Mouse (Mus musculus): ENCODE data around the gene Exph5.

DNA sequence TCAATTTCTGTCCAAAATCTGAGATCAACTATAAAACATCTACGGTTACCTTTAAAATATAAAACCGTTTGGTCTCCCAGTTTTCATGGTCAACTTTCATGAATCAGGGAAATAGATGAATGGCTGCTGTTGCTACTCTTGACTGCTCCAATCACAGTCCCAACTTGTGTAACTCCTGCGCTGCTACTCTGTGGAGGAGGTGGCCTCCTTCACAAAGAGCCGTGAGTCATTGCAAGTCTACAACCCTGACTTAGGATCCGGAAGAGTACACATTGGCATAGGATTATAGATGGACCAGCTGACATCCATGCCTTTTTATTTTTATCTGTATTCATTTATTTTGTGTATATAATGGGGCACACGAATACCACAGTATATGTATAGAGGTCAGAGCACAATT is 50.4 kb downstream of the Exph5 start:
- no peak for TF ChIP-seq CTCF (IDR thresholded peaks at IDR 0.05; ENCODE audit: low read depth)
- TF ChIP-seq EP300 (IDR thresholded peaks at IDR 0.05; ENCODE audit: low read depth), result no peak
